Mouse (Mus musculus): ENCODE data around the gene Olfr646.

- no peak for TF ChIP-seq CTCF (IDR thresholded peaks at IDR 0.05; ENCODE audit: control insufficient read depth, insufficient read depth, low read length)
- TF ChIP-seq POLR2A (IDR thresholded peaks at IDR 0.05; ENCODE audit: borderline replicate concordance, control insufficient read depth, low read depth, low read length): no peak
Measured at GRCm38 (mm10) chr7:104143179-104143578, 38.5 kb downstream of the Olfr646 start, which contains the start of gene Ubqln3.
